Mouse (Mus musculus) heart, postnatal 14 days (tissue): ENCODE results near the gene Cfdp1. TPM values are rescaled to one million over a fixed set of nuclear protein-coding genes. Genes with fewer than 3 reads are reported as not detected.
A peak's percentile ranks its signal among the peaks of the same experiment; 100 is the strongest.

Experiments used
- DNase-seq, 2 experiments: peaks; one replicate each; pipeline ENCODE4 v3.0.0; 2021 to 2022
- intact Hi-C: fragments of 180-260 bp; cut with DNase I; formaldehyde crosslinking; loops from one replicate; pipeline ENCODE4 v1.15.1; 2025
- total RNA-seq, 2 experiments: library from RNA; stranded (reverse); gene quantifications; 2 replicates each; pipeline ENCODE4 v1.2.3; 2021

The Cfdp1 gene
- total RNA-seq, 2 experiments from 2014 or later: 32.1 to 36.4 TPM

GRCm38 (mm10) chr8:111745591-111746418, 108.3 kb downstream of the Cfdp1 start:
- peak; percentile 75 to 84 for DNase-seq
- intact Hi-C loops: no loop called here

DNA sequence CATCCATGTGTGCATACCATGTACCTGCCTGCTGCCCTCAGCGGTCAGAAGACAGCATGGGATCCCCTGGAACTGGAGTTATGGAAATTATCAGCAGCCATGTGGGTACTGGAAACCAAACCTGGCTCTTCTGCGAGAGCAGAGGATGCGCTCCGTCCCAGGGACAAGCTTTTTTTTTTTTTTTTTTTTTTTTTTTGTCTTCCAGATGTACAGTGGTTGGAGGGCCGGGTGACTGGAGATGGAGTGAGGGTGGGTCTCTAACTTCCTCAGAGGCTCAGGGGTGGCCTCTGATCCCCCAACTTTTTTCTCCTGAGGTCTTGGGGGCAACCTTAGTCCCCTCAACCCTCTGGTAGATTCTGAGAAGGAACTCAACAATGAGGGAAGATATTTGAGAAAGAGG, 109.0 kb downstream of the Cfdp1 start:
- intact Hi-C loops: no loop called here
- DNase-seq: no peak

DNA sequence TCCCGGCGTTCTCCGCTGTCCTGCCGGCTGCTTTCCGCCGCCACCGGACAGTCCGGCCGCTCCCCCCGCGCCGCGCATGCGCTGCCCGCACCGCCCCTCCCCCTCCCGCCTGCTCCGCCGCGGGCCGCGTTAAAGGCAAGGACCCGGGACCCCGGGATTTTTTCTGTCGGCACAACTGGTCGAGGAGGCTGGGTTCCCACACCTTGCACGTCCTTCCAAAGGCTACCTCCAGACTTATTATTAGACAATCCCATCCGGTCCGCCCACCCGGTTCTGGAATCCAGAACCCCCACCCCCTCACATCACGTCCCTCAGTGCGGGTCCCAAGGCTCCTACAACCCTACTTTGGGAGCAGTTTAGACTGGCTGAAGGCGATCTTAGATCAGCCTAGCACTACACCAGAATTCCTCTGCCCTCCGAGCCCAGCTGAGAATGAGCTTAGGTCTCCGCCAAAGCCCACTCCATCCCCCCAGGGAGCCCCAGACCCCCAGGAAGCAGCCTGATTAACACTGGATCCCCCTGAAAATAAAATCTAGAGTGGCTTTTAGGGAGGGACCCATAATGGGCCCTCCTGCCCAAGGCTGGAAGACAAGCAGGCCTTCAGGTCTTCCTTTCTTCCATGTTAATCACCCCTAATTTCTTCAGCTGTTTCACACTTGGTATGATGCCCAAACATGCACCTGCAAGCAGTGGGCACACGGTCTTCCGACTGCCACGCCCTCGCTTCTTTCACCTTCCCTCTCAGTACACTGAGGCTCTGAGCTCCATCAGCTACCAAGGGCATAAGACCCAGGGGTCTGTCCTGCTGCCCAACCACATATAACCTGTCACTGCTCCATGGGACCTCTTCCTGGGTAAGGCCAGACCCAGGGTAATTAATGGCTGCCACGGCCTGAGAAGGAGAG, 110.0 kb downstream of the Cfdp1 start, which contains the start of gene Bcar1:
Gene Bcar1, minus strand, starts transcription at position 18 of the 905 bp plus-strand sequence.
- intact Hi-C loops: no loop called here
- peak; percentile 92 for DNase-seq

GRCm38 (mm10) chr8:111743101-111743791, 110.8 kb downstream of the Cfdp1 start:
- no peak for DNase-seq

DNA sequence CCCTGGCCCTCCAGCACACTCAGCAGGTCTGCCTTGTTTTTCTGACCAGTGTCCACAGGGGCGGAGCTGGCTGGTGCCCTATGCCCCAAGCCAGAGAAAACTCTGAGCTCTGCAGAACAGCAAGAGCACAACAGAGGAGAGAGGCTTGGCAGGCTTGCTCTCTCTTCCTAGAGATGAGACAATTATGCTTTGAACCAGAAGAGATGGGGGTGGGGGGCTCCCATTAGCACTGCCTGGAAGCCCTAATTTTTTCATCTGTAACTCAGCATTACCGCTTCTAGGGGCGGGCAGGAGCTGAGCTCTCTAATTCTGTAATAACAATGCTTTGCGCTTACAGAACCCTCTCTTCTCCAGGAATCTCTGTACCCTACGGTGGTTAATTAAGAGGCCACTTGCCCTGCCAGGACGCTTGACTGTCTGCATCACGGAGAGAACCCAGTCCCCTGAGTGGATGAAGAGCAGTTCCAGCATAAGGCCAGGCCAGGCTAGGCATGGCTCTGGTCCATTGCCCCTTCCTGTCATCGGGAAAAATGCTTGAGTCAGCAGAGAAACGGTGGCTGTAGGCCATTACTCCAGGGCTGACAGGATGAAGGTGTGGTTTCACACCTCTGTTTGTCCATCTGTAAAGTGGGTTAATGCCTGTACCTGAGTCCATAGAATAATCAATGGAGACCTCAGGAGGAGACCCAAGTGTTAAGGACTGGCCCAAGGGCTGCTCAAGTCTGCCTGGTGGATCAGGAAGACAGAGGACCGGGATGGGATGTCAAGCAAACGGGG, 111.6 kb downstream of the Cfdp1 start:
- intact Hi-C loops: no loop called here
- DNase-seq: no peak

More at GRCm38 (mm10) chr8:111743101-111743791, 110.8 kb downstream of the Cfdp1 start:
- intact Hi-C loops: no loop called here

DNA sequence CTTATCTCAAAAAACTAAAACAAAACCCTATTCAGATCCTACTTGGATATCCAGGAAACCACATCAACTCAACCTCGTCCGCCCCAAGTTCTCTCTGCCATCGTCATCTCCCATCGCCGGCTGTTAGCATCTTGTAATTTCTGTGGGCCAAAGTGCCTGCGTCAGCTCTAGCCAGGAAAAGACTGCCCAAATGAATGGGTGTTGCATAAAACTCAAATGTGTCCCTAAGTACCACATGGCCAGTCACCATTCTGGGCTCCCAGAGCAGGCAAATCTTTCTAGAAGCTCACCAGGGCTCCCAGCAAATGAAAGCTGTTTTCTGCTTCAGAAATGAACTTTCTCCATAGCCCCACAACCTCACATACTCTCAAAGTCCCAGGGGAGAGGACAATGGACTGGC, 112.5 kb downstream of the Cfdp1 start:
- intact Hi-C loops: no loop called here
- no peak for DNase-seq

DNA sequence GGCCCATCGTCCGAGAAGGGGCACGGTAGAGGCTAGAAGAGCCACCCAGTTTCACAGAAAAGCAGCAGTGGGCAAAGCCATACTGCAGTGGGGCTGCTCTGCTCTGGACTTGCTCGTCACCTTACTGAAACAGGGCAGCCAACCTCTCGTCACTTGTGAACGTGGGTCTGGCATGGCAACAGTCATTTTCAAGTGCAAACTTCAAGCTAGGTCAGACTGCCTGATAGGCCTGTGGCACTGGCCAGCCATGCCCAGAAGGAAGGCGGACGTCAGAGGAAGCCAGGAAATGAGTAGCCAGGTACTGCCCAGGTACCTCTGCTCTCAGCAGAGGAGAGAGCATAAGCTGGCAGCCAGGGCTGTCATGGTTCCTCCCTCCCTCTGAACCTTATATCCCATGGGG, 113.1 kb downstream of the Cfdp1 start:
- no peak for DNase-seq

DNA sequence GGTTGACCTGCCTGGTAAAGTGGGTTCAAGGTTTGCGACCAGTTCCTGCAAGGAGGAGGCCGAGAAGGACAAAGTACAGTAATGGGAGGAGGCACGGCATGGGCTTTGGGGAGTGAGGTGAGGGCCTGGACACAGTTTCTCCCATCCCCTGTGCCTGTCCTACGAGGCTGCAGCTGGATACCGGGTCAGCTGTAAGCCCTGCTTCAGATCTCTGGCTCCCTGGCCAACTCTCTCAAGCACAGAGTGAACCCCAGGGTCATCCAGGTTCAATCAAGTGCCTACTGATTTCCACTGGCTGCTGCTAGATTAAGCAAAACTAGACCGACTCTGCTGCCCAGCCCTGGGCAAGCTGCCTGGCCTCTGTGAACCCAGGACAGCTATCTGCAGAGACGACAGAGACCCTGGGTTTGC, 113.8 kb downstream of the Cfdp1 start:
- intact Hi-C loops: no loop called here
- DNase-seq: no peak

More for the DNA sequence above, 113.1 kb downstream of the Cfdp1 start:
- intact Hi-C loops: no loop called here

DNA sequence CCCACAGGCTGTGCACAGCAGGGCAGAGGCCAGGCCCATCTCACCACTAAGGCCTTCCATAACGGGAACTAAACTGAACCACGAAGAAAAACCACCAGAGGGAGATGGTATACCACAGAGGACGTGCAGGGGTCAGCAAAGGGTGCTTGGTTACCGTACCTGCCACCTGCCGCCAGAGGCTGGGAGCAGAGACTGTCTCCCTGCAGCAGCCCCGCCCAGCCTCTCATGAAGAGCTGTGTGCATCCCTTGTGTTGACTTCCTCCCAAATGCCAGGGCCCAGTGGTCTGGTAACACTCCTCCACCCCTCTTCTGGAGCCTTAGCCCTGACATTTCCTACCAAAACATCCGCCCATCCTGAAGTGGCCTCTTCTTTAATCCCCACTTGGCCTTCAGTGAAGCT, 114.5 kb downstream of the Cfdp1 start:
- intact Hi-C loops: no loop called here
- no peak for DNase-seq

- intact Hi-C loops: no loop called here
- no peak for DNase-seq
These were observed 115.2 kb downstream of the Cfdp1 start for GRCm38 (mm10) chr8:111738867-111739266.

GRCm38 (mm10) chr8:111736321-111736720, 117.8 kb downstream of the Cfdp1 start:
- DNase-seq: no peak
- intact Hi-C loops: no loop called here

GRCm38 (mm10) chr8:111735791-111736190, 118.3 kb downstream of the Cfdp1 start:
- no peak for DNase-seq
- intact Hi-C loops: no loop called here

GRCm38 (mm10) chr8:111735335-111735761, 118.7 kb downstream of the Cfdp1 start:
- intact Hi-C loops: no loop called here
- DNase-seq: peak in 1 of 2 experiments; percentile 48

- no peak for DNase-seq
- intact Hi-C loops: no loop called here
These were observed 119.7 kb downstream of the Cfdp1 start for GRCm38 (mm10) chr8:111734244-111734960.

DNA sequence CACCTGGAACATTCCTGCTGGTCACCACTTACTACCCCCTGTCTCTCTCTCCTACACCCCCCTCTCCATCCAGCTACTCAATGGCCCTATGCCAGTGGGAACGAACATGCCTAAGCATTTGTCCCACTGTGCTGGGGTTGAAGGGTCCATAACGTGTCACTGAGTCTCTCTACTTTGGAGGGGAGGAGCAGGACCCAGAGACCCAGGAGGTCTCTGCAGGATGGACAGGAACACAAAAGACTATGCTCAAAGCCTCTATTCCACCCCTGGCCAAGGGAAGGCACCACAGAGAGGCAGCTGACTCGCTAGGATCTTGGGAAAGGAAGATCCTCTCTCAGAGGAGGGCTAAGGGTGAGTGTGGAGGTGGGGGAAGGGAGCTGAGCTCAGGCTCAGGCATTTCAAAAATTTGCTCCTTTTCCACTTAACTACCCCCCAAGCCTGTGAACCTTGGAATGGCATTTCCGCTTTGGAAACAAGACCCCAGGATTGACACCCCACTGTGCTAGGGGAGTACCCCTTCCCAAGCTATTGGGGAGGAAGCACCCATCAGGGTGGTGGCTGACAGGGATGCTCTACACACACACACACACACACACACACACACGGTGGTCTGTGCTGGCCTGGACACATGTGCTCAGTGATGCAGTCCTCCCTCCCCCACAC, 120.4 kb downstream of the Cfdp1 start:
- intact Hi-C loops: no loop called here
- DNase-seq: no peak

- intact Hi-C loops: no loop called here
- no peak for DNase-seq
These were observed 121.5 kb downstream of the Cfdp1 start for GRCm38 (mm10) chr8:111732406-111733085.

- intact Hi-C loops: no loop called here
- DNase-seq: peak; percentile 99
These were observed 122.1 kb downstream of the Cfdp1 start for GRCm38 (mm10) chr8:111732004-111732403.
